Mouse (Mus musculus) lung, adult 2 months (tissue): ENCODE measurements around the gene Vangl1.

Source experiments
- CTCF ChIP-seq: fragments of 200-500 bp; IDR thresholded peaks from 2 replicates; pipeline ENCODE4 v1.5.1; 2011; ENCODE audit warnings: mild to moderate bottlenecking, low read length, control low read depth; ENCODE audit not compliant: insufficient read depth
- POLR2A ChIP-seq: fragments of 200-500 bp; IDR thresholded peaks from 2 replicates; pipeline ENCODE4 v1.6.1; 2011; ENCODE audit warnings: low read depth, mild to moderate bottlenecking, control low read depth, low read length, borderline replicate concordance; ENCODE audit errors: extremely low read depth

GRCm38 (mm10) chr3:102174118-102174865, 30.2 kb downstream of the Vangl1 start:
- TF ChIP-seq CTCF (no peak), POLR2A (no peak)
